Mouse (Mus musculus) adrenal gland, postnatal 14 days (tissue): Measurements from ENCODE around the gene Asic5. TPM values are rescaled to one million over a fixed set of nuclear protein-coding genes. Genes with fewer than 3 reads are reported as not detected.
A peak's percentile ranks its signal among the peaks of the same experiment; 100 is the strongest.

ENCODE experiments used
- DNase-seq: peaks from one replicate; pipeline ENCODE4 v3.0.0; 2021; ENCODE audit warnings: mixed read lengths
- total RNA-seq: library from RNA; stranded (reverse); gene quantifications from 2 replicates; pipeline ENCODE4 v1.2.3, GENCODE M21; 2021

The Asic5 gene
- total RNA-seq, 1 experiment from 2014 or later, result 2.0 TPM

- DNase-seq, result no peak
These were observed 32.1 kb downstream of the Asic5 start for GRCm38 (mm10) chr3:82014148-82014703.

- no peak for DNase-seq
These were observed 40.4 kb downstream of the Asic5 start for GRCm38 (mm10) chr3:82022421-82022920.

GRCm38 (mm10) chr3:82023065-82023464 is 41.0 kb downstream of the Asic5 start:
- DNase-seq, result no peak

- DNase-seq, result peak; percentile 6
These were observed 45.2 kb downstream of the Asic5 start for GRCm38 (mm10) chr3:82027286-82027685.

GRCm38 (mm10) chr3:82029229-82029628 is 47.1 kb downstream of the Asic5 start:
- DNase-seq, result peak; percentile 67

- DNase-seq, result no peak
These were observed 48.1 kb downstream of the Asic5 start for GRCm38 (mm10) chr3:82030008-82030748.

- DNase-seq, result no peak
These were observed 54.4 kb downstream of the Asic5 start for GRCm38 (mm10) chr3:82036262-82037044.

- DNase-seq, result no peak
These were observed 61.6 kb downstream of the Asic5 start for GRCm38 (mm10) chr3:82043676-82044075.

- no peak for DNase-seq
These were observed 62.8 kb downstream of the Asic5 start for GRCm38 (mm10) chr3:82044902-82045301.

GRCm38 (mm10) chr3:82046087-82046486 is 64.0 kb downstream of the Asic5 start:
- DNase-seq, result no peak

- peak; percentile 63 for DNase-seq
These were observed 65.1 kb downstream of the Asic5 start for GRCm38 (mm10) chr3:82047100-82047753.

- DNase-seq, result no peak
These were observed 66.0 kb downstream of the Asic5 start for GRCm38 (mm10) chr3:82048078-82048477.

- DNase-seq, result no peak
These were observed 66.6 kb downstream of the Asic5 start for GRCm38 (mm10) chr3:82048681-82049080.

- DNase-seq, result no peak
These were observed 69.4 kb downstream of the Asic5 start for GRCm38 (mm10) chr3:82051468-82051867.

- no peak for DNase-seq
These were observed 69.9 kb downstream of the Asic5 start for GRCm38 (mm10) chr3:82052029-82052428.

- no peak for DNase-seq
These were observed 72.3 kb downstream of the Asic5 start for GRCm38 (mm10) chr3:82054283-82054974.

- no peak for DNase-seq
These were observed 75.1 kb downstream of the Asic5 start for GRCm38 (mm10) chr3:82057201-82057600.

GRCm38 (mm10) chr3:82061402-82062180 is 79.5 kb downstream of the Asic5 start:
- DNase-seq, result no peak

- DNase-seq, result no peak
These were observed 85.7 kb downstream of the Asic5 start for GRCm38 (mm10) chr3:82067830-82068229.
